Mouse (Mus musculus) gastrocnemius, adult 18-20 months (tissue): ENCODE results near the gene Pcyt2. TPM values are rescaled to one million over a fixed set of nuclear protein-coding genes. Genes with fewer than 3 reads are reported as not detected.
A peak's percentile ranks its signal among the peaks of the same experiment; 100 is the strongest.

Experiments
- DNase-seq: peaks from one replicate; pipeline ENCODE4 v3.0.0; 2021; ENCODE audit warnings: low spot score
- total RNA-seq, 2 experiments: library from RNA; stranded (reverse); gene quantifications; 2 replicates each; pipeline ENCODE4 v1.2.3; 2021

Gene Pcyt2
- total RNA-seq, 2 experiments from 2014 or later = 26.1 to 27.7 TPM

DNA sequence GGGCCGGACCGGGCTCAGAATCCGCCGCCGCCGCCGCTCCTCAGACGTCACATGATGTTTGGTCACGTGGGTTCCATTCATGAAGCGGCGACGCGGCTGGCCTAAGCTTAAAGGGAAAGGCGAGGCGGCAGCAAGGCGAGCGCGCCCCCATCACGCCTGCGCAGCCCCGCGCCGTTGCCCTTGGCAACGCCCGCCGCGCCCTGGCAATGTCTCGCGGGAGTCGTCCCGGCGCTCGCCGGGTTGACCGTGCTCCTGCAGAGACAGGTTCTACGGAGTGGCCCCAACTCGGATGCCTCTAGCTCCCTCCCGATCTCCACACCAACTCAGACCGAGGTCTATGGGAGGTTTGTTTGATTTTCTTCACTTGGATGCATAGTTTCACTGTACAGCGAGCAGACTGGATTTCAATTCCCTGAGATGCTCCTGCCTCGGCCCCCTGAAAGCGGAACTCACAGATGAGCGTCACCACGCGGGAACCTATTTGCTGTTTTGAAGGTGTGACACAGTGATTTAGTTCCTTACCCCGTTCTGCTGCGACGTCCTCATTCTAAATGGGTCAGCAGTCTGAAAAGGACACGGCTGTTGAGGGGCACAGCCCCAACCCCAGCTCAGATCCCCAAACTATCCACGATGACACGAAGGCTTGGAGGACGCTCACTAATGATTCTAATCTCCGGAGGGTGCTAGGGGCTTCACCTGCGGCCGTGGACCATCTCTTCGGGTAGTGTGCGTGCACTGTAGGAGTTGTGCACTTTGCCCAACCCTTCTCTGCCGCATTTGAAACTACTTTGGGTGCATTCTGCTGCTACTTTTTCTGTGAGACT lies 16.0 kb upstream of the Pcyt2 start, which contains the start of gene Mafg:
TSS of gene Mafg (minus strand) at position 81 of the 824 bp plus-strand sequence.
- DNase-seq = peak; percentile 92

DNA sequence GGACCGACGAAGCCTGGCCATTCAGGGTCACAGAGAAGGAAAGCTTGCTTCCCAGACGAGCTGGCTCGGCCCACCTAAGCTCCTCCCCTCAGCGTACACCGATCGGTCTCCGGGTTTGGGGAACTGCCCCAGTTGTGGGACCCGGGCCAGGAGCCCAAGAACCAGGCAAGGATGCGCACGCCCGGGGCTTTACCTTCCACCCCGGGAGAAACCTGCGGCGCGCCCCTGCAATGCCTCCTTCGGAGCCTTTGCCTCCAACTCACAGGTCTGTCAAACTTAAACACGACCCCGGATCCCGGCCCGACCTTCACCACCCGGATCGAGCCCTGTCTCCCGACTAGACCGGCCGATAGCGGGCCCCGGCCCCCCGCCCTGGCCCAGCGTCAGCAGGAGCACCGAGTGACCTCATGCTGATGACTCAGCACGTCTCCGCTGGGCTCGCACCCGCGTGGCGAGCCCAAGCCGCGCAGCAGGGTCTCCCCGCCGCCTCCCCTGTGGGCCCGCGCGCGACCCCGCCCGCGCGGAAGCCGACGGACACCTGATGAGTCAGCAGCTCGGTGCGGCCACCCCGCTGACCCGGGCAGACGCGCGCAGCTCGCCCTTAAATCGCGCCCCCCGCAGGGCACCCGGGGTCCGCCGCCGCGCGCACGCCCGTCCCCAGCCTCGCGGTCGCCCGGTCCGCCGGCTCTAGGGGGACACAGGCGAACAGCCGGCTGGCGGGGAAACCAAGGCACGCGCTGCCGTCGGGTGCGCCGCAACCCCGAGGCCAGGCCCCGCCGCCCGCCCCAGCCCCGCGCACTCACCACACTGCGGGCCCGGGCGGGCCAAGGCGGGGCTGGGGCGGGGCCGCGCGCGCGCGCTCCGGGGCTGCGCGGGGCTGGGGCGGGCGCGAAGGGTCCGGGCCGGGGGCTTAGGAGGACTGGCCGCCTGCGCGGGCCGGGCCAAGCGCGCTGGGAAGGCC lies 15.1 kb upstream of the Pcyt2 start:
- DNase-seq = peak; percentile 79

DNA sequence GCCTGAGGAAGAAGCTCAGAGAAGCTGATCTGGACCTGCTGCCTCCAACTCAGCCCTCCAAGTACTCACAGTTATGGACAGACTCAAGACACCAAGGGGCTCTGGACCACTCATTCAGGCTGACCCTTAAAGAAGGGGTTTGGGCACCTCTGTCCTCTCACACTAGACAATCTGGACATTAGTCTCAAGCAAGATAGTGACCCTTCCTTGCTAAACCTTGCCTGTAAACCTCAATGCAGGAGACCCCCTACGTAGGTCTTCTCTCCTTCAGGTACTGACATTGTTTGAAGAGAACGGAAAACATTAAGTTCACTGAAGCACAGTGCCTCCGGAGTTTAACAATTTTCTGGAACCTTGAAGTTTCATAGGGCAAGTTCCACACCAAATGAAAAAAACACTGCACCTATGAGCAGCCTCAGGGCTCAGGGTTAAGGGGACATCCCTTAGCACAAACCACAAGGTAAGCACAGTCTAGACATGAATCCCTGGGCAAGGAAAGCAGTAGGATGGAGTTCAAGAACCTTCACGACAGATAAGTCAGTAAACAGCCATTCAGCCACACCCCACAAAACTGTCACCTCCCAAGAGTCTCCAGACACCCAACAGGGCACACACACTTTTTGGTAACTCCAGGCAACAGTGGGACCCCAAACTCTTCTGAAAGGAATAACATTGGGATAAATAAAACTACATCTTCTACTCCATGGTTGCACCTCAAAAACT lies 14.2 kb upstream of the Pcyt2 start:
- DNase-seq = no peak

DNA sequence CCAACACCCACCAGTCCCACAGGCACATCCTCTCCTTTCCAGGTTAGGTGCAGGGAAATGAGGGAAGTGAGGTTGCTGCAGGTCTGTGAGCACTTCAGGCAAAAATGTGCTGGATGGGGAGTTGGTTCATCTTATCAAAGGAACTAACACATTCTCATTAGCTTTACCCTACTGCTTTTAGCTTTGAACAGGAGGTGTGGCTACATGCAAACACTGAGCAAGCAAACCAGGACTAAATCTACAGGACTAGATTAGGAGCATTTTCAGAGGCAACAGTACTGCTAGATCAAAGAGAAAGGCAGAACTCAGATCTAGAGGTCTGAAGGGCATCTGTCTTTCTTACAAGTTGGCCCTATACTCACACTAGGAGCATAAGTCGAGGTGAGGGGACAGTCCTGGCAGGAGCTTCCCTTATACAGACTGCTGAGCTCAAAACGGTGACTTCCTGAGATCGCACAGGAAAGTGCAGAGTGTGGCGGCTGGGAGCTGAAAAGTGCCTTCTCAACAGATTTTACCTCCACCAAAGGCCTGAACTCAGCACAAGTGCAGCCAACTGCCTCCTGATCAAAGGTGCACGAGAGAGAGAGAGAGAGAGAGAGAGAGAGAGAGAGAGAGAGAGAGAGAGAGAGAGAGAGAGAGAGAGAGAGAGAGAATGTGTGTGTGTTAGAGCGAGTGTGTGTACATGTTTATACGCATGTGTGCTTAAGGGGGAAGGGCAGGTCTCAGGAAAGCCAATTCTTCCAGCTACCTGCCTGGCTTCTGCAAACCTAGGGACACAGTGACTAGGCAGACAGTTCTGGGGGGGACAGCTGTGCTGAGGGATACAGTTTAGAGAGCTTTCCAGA lies 13.4 kb upstream of the Pcyt2 start:
- DNase-seq = no peak

DNA sequence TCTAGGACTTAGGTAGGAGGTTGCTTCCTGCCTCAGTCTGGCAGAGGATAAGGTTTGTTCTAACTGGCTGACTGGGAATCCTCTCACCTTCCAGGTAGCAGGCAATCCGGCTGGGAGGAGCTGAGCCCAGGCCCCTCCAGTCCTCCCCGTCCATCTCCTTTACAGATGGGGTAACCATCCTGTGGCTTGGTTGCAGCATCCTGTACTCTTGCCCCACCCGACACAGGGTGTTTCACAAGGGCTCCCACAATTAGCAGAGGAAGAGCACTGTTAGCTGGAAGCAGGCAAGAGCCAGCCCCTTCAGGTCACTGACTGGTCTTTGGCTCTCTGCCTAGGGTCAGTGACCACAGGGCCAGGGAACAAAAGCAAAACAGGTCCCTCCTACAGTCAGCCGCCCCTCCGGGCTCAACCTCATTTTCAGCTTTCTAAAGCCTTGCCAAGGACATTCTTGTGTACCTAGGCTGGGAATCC lies 12.7 kb upstream of the Pcyt2 start:
- no peak for DNase-seq

DNA sequence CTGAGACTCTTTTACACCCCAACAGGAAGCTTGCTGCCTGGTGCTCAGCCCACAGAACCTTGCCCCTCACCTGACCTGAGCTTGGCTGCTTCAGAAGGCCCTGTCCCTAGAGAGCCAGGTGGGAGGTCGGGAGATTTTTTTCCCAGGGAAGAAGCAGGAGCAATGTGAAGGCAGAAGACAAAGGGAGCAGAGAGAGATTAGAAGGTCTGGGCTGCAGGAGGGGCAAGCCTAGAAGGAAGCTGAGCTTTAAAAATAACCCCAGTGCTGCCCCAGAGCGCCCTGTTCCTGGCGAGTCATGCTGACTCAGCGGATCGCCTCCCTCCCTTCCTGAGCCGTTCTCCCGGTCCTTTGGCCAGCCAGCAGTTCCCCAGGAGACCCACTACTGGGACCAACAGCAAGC lies 12.2 kb upstream of the Pcyt2 start:
- peak; percentile 79 for DNase-seq

DNA sequence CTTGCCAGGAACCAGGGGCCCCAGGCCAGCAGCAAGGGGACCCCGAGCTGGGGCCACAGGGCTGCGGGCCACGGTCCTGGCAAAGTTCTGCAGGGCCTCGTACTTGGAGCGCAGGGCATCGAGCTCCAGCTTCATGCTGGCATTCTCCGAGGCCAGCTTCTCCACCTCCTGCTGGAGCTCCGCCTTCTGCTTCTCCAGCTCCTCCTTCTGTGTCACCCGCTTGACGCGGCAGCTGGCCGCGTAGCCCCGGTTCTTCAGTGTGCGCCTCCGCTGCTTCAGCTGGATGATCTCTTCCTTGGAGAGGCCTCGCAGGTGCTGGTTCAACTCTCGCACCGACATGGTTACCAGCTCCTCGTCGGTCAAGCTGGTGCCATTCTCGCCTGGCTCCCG lies 11.6 kb upstream of the Pcyt2 start:
- no peak for DNase-seq

DNA sequence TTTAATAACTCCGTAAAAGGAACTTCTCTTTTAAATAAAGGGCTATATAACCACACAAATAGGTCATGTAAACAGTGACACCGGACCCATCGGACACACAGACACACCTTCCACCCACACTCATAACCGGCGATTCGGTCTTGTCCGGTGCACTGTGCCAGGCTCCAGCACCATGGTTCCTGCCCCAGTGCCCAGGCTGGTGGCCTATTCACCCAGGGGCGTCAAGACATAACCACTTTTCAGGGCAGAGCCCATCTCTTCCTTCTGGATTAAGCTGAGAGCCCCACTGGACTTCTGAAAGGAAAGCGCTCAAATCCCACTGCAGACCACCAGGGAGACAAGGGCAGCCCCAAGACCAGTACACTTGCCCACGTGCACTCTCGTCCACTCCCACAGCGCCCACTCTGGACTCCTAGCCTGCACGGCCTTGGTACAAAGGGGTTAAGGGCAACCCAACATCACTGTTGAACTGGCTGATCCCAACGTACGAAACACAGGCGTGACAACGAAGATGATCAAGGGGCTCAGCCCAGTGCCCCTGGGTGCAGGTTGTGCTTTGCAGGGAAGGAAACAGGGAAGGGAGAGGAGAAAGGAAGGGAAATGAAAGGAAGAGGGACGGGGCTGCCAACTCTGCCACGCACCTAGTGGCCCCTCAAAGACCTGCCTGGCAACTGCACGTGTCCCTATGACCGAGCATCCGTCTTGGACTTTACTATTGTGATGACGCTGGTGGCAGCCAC lies 11.0 kb upstream of the Pcyt2 start:
- DNase-seq = no peak

DNA sequence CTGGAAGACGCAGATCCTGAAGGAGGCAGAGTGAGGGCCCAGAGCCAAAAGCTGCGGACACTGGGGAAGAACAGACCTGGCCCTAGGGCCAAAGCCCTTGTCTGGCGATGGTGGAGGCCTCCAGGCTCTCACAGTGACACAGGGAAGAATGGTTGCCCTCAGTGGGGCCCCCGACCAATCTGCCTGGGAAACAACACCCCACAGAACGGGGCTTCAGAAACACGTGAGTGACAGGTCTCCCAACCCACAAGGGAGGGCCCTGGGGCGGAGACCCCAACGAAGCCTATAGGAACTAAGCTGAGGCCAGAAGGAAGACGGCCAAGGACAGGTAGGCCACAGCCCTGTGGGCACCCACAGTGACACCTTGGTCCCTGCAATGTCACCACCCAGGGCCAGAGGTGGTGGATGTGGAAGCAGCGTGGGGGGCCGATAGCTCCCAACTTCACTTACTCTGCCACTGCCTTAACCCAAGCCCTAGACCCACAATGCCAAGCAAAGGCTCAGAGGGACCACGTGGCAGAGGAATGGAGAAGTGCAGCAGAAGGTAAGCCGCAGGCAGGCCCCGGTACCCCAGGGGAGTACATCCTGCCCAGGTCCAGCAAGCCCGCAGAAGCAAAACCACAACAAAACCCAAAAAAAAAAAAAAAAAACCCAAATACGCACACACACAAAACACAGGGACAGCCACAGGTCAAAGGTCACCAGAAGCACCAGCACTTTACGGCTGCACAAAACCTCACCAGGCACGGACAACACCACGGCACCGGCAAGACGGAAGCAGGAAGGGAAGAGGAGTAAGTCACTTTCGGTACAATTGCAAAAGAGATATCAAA lies 9.9 kb upstream of the Pcyt2 start:
- DNase-seq = no peak

DNA sequence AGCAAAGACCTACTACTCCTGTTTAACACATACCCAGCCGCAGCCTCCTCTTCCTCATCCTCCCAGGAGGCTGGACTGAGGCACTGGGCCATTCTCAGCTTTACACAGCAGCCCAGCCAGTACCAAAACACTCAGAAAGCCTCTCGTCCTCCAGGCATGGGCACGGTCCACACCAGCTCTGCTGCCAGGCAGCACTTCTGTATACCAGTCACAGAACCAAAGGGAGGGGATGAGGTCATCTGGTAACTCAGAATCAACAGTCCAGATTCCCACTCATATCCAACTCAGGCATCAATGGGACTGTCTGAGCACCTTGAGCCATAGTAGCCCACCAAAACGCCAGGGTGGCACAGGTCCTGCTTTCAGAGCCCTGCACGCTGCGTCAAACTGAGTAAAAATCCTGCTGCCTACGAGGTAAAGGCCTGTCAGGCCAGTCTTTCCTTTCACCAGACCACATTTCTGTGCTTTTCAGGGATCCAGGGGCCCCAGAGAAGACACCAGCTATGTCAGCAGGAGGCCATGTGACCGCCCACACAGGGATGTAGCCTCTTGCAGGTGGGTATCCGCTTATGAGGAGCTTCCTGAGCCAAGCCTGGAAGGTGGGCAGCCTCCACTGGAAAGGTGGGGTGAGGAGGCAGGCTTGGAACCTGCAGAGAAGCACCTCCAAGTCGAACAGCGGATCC lies 9.2 kb upstream of the Pcyt2 start:
- DNase-seq = no peak

DNA sequence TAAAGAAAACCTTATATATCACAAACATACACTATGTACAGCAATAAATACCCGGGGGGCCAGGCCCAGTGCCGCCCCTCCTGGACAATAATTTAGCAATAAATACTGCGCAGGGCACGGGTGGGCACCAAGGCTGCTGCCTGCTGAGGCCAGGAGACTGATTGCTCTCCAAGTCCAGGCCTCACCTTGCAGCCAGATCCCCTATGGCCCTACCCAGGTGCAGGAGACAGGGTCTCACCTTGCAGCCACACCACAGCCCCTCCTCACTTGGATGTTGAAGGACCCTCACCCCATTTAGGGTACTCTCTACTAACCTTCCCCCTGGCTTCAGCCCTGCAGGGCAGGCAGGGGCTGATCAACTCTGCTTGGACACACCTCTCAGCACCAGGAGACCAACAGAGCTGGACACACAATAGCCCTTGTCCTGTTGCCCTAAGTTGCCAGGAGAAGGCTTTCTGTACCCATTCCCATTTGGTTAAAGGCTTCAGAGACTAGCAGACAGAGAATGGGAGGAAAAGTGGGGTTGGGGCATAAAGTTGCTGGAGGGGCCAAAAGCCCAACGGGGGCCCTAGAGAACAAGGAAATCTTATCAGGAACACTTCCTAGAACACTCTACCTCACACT lies 7.5 kb upstream of the Pcyt2 start, which contains the start of gene Sirt7:
TSS of gene Sirt7 (minus strand) at position 89 of the 624 bp plus-strand sequence.
- no peak for DNase-seq

DNA sequence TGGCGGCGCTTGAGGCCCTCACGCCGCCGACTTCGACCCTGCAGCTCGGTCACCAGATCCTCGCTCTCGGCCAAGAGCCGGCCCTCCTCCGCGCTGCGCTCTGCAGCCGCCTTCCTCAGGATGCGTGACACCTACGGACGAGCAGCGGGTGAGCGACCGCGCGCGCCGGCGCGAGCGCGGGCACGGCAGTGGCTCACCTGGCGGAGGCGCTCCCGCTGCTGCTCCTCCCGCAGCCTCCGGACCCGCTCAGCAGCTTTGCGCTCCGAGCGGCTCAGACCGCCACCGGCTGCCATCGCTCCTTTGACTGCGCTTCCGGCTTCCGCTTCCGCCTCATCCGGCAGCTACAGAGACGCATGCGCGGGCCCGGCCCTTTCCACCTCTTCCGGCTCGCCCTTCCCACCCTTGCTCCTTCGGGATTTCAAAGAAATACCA lies 7.0 kb upstream of the Pcyt2 start:
- DNase-seq = peak; percentile 79

DNA sequence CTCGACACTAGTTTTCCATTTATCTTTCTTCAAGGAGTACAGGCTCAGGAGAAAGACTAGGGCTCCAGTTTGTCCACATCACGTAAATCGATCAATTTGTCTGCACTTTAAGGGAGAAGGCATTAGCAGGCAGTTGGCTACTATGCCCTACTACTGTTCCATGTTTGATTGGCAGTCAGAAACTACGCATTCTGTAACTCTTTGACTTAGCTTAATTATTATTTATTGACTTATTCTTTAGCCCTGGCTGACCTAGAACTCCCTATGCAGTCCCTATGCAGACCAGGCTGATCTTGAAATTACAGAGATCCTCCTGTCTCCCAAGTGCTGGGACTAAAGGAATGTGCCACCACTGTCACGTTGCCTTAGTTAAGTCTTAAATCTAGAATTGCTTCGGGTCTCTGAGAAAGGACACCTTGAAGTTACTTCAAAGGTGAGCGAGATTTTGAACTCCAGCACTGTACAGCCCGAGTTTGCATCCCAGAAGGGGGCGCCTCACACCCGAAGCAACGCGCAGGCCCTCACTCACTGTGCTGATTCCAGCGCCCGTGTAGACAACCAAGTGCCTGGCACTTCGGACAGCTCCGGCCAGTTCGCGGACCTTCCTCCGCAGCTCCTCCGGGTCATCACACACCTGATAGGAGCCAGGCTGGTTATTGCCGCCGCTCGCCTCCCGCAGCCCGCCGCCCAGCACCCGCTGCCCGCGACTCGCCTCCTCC lies 6.4 kb upstream of the Pcyt2 start:
- peak; percentile 68 for DNase-seq

DNA sequence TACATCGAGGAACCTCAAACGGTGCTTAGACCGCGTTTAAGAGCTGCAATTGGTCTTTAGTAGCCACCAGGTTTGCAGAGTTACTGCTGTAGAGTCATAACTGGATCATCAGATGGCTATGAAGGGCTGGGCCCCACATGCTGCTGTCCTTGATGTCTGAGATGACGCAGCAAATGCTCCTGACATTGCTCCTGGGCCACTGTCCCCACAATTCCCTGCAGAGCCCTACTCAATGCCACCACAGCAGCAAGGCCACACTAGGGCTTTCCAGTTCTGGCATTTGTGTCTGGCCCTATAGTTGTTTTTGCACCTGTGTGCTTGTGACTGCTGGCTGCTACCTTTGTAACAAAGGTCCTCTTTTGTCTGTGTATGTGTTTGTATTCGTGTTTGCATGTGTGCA lies 5.1 kb upstream of the Pcyt2 start:
- no peak for DNase-seq

DNA sequence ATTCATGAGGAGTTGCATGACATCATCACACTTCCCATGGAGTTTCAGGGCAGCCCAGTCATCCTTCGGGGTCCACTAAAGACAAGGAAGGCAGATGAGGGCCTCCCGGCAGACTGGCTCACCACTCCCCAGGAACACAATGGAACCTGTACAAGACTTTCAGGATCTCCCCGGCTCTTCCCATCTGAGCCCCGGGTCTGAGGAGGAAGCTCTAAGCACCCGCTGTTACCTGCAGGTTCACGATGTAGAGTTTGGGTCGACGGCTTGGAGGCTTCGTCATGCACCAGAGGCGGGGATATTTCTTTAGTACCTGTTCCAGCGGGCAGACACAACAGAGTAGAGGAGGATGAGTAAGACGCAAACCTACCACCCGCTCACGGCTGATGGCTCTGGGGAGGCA lies 2.5 kb upstream of the Pcyt2 start:
- DNase-seq = no peak

DNA sequence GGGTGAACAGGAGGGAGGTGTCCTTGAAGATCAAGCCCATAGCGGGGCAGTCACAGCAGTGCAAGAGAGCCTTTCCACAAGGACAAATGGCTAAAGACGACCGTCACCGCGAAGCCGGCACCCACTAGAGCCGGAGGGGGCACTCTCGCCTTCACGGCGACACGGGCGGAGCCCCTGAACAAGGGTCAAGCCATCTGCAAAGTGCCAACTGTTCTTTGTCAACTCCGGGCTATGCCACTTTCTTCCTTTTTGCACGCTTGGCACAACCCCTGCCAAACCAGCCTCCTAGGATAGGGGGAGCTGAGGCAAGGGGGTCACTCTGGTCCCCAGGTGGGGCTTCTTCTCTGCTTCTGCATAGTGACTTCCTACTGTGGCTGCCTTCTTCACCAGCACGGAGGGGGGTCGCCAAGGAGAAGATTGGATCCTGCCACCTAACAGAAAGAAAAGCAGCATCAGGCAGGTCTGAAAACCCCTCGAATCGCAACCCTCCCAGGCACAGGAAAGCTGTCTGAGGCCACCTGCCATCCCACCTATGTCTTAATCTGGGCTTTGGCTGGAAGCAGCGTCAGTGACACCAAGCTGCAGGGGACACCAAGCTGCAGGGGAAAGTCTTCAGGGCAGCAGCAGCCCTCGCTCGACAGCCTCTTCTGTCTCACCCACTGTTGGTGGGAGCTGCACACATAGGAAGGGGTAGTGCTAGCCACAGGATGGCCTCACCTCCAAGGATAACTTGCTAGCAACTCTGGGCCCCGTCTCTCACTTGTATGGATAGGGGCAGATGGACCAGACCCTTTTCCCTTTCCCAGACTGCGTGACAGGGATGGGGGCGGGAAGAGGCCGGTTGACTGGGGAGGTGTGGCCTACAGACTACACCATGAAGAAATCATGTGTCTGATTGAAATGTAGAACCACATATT lies 1.1 kb upstream of the Pcyt2 start:
- no peak for DNase-seq
